Mouse (Mus musculus) kidney, adult 11 months (tissue): ENCODE measurements around the gene Olfr930.

Experiments
- DNase-seq: peaks from one replicate; pipeline ENCODE4 v3.0.0; 2022

The Olfr930 gene

DNA sequence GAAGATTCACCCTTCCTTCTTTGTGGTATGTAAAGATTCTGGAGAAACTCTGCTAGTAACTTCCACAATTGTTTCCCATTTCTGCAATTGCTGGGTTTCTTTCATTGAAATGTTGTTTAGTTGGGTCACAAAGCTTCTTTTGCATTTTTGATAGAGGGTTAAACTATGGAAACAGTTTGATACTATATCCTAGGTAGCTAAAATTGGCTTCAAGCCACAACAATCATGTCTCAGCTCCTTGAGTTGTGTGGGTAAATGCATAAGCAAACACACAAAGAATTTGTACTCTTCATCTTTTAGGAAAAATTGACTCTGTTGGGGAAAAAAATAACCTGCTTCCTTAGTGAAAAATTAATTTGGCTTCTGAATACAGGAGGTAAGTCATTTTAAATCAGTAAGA is at the start of gene Olfr930:
Gene Olfr930, plus strand, starts transcription at position 301 of the 400 bp plus-strand sequence.
- no peak for DNase-seq

DNA sequence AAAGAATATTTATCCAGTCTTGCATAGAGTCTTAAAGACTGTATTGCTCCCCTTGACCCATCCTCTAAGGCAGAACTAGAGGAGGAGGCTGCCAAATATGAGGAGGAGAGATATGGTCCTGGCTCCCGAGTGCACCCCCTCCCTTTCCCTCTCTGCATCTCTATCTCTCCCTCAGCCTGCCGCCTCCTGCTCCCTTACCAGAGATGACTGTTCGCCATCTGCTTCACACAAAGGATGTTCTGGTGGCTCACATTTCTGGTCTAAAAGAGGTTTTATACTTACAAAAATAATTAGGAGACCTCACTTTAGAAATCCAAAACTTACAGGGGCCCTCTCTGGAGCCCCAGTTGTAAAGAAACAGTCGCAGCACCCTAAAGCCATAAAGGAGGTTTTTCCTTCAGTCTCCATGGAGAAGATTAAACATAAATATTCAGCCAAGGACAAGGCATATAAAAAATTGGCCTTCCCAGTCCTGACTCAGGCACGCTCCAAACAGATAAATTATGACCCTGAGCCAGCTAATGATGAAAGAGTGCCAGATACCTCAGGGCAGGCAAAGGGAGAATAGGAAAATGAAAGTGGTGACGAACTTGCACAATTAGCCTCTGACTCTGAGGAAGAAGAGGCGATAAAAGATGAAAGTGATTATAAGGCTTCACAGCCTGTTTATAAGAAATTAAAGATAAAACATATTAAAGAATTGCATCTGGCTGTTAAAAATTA is 24.0 kb downstream of the Olfr930 start:
- DNase-seq, result no peak

- DNase-seq, result no peak
Observed at GRCm38 (mm10) chr9:38954124-38954416, 24.5 kb downstream of the Olfr930 start.

DNA sequence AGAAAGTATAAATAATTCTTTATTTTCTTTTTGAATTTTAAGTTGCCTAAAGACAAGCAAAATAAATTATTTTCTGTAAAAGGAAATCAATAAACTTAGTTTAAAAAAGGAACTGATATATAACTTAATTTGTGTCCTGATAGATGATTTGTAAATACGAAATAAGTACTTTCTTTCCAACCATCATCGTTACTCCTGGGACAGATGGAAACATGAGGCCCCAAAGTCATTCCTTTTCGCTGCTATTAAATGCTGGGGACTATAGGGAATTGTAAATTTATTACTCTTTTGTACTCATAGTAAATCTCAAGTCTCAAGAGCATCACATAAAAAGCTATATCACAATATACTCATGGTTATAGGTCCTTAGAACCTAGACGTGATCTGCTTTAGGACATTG is 42.4 kb downstream of the Olfr930 start, which contains the start of gene Olfr933:
Gene Olfr933, plus strand, starts transcription at position 301 of the 400 bp plus-strand sequence.
- no peak for DNase-seq
